Mouse (Mus musculus): ENCODE data around the gene Mettl26.

GRCm38 (mm10) chr17:25914295-25914694 is 39.4 kb downstream of the Mettl26 start:
- no peak for TF ChIP-seq CTCF (IDR thresholded peaks at IDR 0.05; ENCODE audit: low read depth, low read length)
- no peak for TF ChIP-seq GATA2 (IDR thresholded peaks at IDR 0.05; ENCODE audit: borderline replicate concordance, low read depth, low read length)
